Mouse (Mus musculus) thymus, postnatal 0 days (tissue): ENCODE data around the gene Mtcl1. TPM values are rescaled to one million over a fixed set of nuclear protein-coding genes. Genes with fewer than 3 reads are reported as not detected.

Source experiments
- DNase-seq: peaks from one replicate; pipeline ENCODE4 v3.0.0-alpha.2; 2015; ENCODE audit warnings: low spot score
- polyA plus RNA-seq: library from polyadenylated mRNA; unstranded; fragments of >200 nt; fragmentation: Nextera tagmentation; extraction: Ambion mirVana; gene quantifications from 2 replicates; pipeline ENCODE4 v1.2.1, GENCODE M21; 2015

Gene Mtcl1
- polyA plus RNA-seq, 1 experiment from 2014 or later: 5.6 TPM

GRCm38 (mm10) chr17:66326552-66327045 lies 123.0 kb downstream of the Mtcl1 start:
- no peak for DNase-seq

- no peak for DNase-seq
Measured at GRCm38 (mm10) chr17:66326204-66326545, 123.4 kb downstream of the Mtcl1 start.

GRCm38 (mm10) chr17:66325440-66326203 lies 123.9 kb downstream of the Mtcl1 start:
- DNase-seq: no peak

GRCm38 (mm10) chr17:66324836-66325235 lies 124.7 kb downstream of the Mtcl1 start:
- DNase-seq: no peak

- no peak for DNase-seq
Measured at GRCm38 (mm10) chr17:66322646-66323255, 126.8 kb downstream of the Mtcl1 start.

DNA sequence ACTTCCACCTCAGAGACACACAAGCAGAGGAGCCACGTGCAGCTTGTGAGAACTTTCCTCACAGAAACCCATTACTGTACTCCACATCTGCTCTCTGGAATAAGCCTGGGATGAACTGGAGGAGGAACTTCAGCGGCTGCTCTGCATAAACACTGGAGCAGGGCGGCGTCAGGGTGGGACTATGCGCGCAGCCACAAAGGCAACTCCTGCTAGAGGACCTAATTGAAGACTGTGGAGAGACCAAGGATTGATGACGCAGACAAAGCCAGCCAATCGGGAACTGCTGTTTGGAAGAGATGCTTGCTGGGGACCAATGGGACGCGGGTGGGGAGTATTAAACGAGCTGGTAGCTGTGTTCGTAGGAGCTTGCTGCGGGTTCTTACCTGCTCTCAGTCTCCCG lies 127.6 kb downstream of the Mtcl1 start:
- no peak for DNase-seq

GRCm38 (mm10) chr17:66320716-66321372 lies 128.7 kb downstream of the Mtcl1 start:
- DNase-seq: no peak

GRCm38 (mm10) chr17:66318031-66318430 lies 131.5 kb downstream of the Mtcl1 start:
- no peak for DNase-seq

- DNase-seq: no peak
Measured at GRCm38 (mm10) chr17:66317576-66317975, 132.0 kb downstream of the Mtcl1 start.

GRCm38 (mm10) chr17:66317156-66317555 lies 132.4 kb downstream of the Mtcl1 start:
- DNase-seq: no peak

DNA sequence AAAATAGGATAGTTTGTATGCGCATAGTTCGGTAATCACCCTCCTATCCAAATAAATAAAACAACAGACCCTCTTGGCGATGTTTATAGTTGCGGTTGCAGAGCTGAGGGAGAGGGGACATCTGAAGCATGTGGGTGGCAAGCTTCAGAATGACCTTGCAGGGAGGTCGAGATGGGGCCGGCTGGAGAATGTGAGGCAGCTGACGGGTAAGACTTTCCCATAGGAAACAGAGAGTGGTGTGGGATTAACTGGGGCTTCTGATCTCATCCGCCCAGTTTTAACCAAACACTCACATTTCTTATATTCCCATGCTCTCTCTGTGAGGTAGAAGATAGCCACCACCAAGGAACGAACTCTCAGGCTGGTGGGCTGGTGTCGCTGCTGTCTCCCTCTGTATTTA lies 134.1 kb downstream of the Mtcl1 start:
- DNase-seq: no peak

GRCm38 (mm10) chr17:66314566-66315285 lies 134.8 kb downstream of the Mtcl1 start:
- DNase-seq: no peak

DNA sequence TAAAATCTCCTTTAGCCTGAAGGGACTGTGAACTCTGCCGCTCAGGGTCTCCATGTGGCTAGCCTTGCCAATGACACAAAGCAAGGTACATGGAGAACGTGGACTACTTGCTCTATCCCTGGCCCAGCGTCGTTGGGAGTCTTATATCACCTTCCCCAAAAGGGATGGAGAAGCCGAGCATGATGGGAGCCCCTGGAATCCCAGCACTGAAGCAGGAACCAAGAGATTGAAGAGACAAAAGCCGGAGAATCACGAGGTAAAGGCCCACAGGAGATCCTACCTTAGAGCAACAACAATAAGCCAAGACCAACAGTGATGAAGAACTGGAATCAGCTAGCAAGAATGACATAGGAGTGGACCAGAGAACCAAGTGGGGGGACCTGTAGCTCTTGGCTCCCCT lies 147.6 kb downstream of the Mtcl1 start:
- DNase-seq: no peak

DNA sequence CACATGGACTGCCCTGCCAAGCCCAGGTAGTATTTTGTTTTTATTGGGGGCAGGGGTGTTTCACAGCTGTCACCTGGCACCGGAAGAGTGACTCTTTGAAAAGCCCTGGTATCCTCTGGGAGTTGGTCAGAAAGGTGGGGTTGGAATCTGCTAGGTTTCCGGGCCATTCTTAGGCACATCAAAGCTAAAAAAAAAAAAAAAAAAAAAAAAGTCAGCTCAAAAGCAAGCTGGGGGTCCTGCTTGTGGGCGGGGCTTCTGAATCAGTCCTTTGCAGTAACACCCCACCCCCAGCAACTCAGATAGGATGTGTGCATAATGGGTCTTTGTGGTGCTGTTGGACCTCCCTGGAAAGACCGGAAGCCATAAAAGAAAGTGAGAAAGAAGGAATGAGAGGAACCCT lies 148.3 kb downstream of the Mtcl1 start:
- no peak for DNase-seq

DNA sequence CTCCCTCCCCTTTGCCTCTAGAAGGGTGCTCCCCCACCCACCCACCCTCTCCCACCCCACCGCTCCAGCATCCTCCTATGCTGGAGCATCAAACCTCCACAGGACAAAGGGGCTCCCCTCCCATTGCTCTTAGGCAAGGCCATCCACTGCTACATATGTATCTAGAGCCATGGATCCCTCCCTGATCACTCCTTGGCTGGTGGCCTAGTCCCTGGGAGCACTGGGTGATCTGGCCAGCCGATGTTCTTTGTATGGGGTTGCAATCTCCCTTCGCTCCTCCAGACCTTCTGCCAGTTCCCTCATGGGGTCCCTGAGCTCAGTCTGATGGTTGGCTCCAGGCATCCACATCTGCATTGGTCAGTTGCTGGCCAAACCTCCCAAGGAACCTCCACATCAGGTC lies 151.8 kb downstream of the Mtcl1 start:
- no peak for DNase-seq

- no peak for DNase-seq
Measured at GRCm38 (mm10) chr17:66293581-66293980, 156.0 kb downstream of the Mtcl1 start.

DNA sequence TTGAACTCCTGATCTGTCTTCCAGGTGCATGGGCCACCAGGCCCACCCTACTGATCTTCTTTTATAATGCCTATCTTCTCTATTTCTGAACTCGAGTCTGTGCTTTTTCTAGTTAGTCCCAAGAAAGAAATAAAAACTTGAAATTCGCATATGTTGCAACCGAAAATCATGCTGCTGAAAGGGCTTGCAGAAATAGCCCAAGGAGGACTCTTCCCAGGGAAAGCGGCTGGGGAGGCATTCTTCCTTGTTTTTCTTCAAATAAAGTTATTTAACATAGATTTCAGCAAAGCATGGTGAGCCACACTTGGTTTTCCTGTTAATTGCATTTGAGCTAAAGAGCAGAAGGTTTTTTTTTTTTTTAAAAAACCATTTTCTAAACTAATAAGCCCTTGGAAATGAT lies 159.7 kb downstream of the Mtcl1 start:
- DNase-seq: no peak

Other genes with a start within 250 kb of the Mtcl1 start
- 20.8 and 24.9 TPM in 2 replicates for gene Rab12, start 70.0 kb upstream of the Mtcl1 start, polyA plus RNA-seq
- not detected in 2 replicates for gene Themis3, start 144.9 kb upstream of the Mtcl1 start, polyA plus RNA-seq